Comparison of ENCODE assay signal across 9 mouse cellular contexts in the genomic region with DNA sequence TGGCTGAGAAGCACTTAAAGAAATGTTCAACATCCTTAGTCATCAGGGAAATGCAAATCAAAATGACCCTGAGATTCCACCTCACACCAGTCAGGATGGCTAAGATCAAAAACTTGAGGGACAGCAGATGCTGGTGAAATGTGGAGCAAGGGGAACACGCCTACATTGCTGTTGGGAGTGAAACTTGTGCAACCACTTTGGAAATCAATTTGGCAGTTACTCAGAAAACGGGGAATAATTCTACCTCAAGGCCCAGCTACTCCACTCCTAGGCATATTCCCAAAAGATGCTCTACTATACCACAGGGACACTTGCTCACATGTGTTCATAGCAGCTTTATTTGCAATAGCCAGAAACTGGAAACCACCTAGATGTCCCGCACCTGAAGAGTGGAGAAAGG. TPM values are rescaled to one million over a fixed set of nuclear protein-coding genes. Genes with fewer than 3 reads are reported as not detected.
"Had no signal": no experiment of that assay in that cellular context is flagged by ENCODE, and none has a peak within 500 bp of the region (broad histone marks: within the 10 kb centered on the region; RNA-seq: fewer than 3 reads in every experiment).

No protein-coding gene starts in this region.

RNA-seq across cellular contexts. Expression of gene Hamp, which starts 6.1 kb away (rescaled TPM):
- total RNA-seq: neutrophil, adult 5-6 weeks had no signal
- polyA plus RNA-seq: neural tube, embryonic 14.5 days; neural tube, embryonic 15.5 days; spleen, adult 2 months; stomach, embryonic 14.5 days; testis, adult 2 months; urinary bladder, adult 2 months had no signal

RNA-seq across cellular contexts. Expression of gene Hamp2, which starts 25.4 kb away (rescaled TPM):
- total RNA-seq: neutrophil, adult 5-6 weeks had no signal
- polyA plus RNA-seq: neural tube, embryonic 14.5 days; neural tube, embryonic 15.5 days; stomach, embryonic 14.5 days; stomach, embryonic 15.5 days; stomach, embryonic 16.5 days; urinary bladder, adult 2 months had no signal
